Mouse (Mus musculus): ENCODE measurements around the gene BC049715. TPM values are rescaled to one million over a fixed set of nuclear protein-coding genes. Genes with fewer than 3 reads are reported as not detected.
"Not testable (repeated sequence)": the region's sequence is repeated elsewhere in the genome, so short reads cannot be mapped to it uniquely, and the experiment has no call there.

The BC049715 gene
- polyA plus RNA-seq, 1 experiment = 1.3 TPM

GRCm38 (mm10) chr6:136868921-136869320, 41.5 kb downstream of the BC049715 start:
- Histone ChIP-seq H3K4me3 (ENCODE audit: insufficient read depth, low read depth, low read length) (no peak overlapping the region), H3K27me3 (replicated peaks; ENCODE audit: control insufficient read depth, insufficient read depth, low read length) (no peaks in the 10 kb centered on the region), H3K27ac (ENCODE audit: insufficient read depth, low read depth, low read length) (no peak overlapping the region), H3K36me3 (ENCODE audit: control insufficient read depth, insufficient read depth, low read length) (no peaks in the 10 kb centered on the region), H3K4me1 (ENCODE audit: control insufficient read depth, insufficient read depth, low read length) (no peaks in the 10 kb centered on the region)
- TF ChIP-seq POLR2A (IDR thresholded peaks at IDR 0.05; ENCODE audit: low read depth, low read length) = no peak
- TF ChIP-seq CTCF (conservative IDR thresholded peaks at IDR 0.05; ENCODE audit: insufficient read depth, insufficient read length, low read depth, low read length) = no peak
- WGBS = 71% methylated on average over 5 of the region's 5 CpGs
- DNase-seq = no peak

DNA sequence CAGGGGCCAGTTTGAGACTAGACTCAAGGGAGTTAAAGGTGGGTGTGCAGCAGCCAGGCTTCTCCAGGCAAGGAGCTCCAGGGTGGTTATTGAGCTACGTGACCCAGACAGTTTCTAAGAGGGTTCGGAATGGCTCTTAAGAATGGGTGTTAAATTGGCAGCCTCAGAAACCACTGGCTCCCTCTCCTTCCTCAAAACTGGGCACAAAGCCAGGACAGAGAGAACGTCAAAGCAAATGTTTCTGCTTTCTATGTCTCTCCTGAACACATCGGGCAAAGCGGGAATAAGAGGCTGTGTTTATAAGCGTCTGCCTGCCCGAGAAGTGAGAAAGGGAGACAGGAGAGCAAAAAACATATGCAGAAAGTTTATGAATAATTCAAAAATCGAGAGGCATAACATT, 47.2 kb downstream of the BC049715 start:
- DNase-seq = no peak
- Histone ChIP-seq H3K27ac (ENCODE audit: insufficient read depth, low read depth, low read length) (peak overlapping the region; percentile 30; the same call in 1 of the 2 replicates), H3K27me3 (replicated peaks; ENCODE audit: control insufficient read depth, insufficient read depth, low read length) (no peaks in the 10 kb centered on the region), H3K4me1 (ENCODE audit: control insufficient read depth, insufficient read depth, low read length) (no peaks in the 10 kb centered on the region), H3K4me3 (ENCODE audit: insufficient read depth, low read depth, low read length) (peak overlapping the region; percentile 20), H3K36me3 (ENCODE audit: control insufficient read depth, insufficient read depth, low read length) (no peaks in the 10 kb centered on the region)
- 35% methylated on average over 8 of the region's 8 CpGs for WGBS
- TF ChIP-seq POLR2A (IDR thresholded peaks at IDR 0.05; ENCODE audit: low read depth, low read length) (no peak), CTCF (conservative IDR thresholded peaks at IDR 0.05; ENCODE audit: insufficient read depth, insufficient read length, low read depth, low read length) (no peak)

- no peak for DNase-seq
- Histone ChIP-seq H3K36me3 (ENCODE audit: control insufficient read depth, insufficient read depth, low read length) (no peaks in the 10 kb centered on the region), H3K27ac (ENCODE audit: insufficient read depth, low read depth, low read length) (peak within 1 kb of the TSS; percentile 30; the same call in 1 of the 2 replicates), H3K4me1 (ENCODE audit: control insufficient read depth, insufficient read depth, low read length) (no peaks in the 10 kb centered on the region), H3K4me3 (ENCODE audit: insufficient read depth, low read depth, low read length) (peak within 1 kb of the TSS; percentile 31), H3K27me3 (replicated peaks; ENCODE audit: control insufficient read depth, insufficient read depth, low read length) (no peaks in the 10 kb centered on the region)
- TF ChIP-seq POLR2A (IDR thresholded peaks at IDR 0.05; ENCODE audit: low read depth, low read length) (peak; percentile 37), CTCF (conservative IDR thresholded peaks at IDR 0.05; ENCODE audit: insufficient read depth, insufficient read length, low read depth, low read length) (no peak)
- WGBS = 28% methylated on average over 9 of the region's 9 CpGs
These were observed 48.2 kb downstream of the BC049715 start, which contains the start of gene Mgp for GRCm38 (mm10) chr6:136875670-136876069. Mgp (minus strand) TSS chr6:136875823.

DNA sequence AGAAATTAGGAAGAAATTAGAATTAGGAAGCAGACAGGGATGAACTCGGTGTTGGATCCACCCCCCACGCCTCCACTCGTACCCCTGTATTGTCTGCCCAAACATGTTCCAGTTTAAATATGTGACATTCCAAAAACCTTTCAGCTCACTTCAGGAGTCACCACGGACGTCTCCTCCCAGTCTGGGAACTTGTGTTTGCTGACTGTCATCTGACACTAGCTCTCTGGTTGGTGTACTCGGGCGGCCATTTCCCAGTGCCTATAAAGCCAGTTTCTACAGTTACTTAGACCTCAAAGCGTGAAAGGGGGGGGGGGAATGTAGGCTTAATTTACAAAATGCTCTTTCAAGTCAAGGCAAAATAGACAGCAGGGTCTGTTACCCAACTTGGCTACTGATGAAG, 54.3 kb downstream of the BC049715 start:
- H3K27me3 ChIP-seq (replicated peaks; ENCODE audit: control insufficient read depth, insufficient read depth, low read length) = no peaks in the 10 kb centered on the region
- H3K27ac ChIP-seq (ENCODE audit: insufficient read depth, low read depth, low read length) = no peak overlapping the region
- H3K4me1 ChIP-seq (ENCODE audit: control insufficient read depth, insufficient read depth, low read length) = no peaks in the 10 kb centered on the region
- no peaks in the 10 kb centered on the region for H3K36me3 ChIP-seq (ENCODE audit: control insufficient read depth, insufficient read depth, low read length)
- TF ChIP-seq CTCF (conservative IDR thresholded peaks at IDR 0.05; ENCODE audit: insufficient read depth, insufficient read length, low read depth, low read length) (no peak), POLR2A (IDR thresholded peaks at IDR 0.05; ENCODE audit: low read depth, low read length) (no peak)
- H3K4me3 ChIP-seq (ENCODE audit: insufficient read depth, low read depth, low read length) = no peak overlapping the region
- DNase-seq = no peak
- WGBS = 75% methylated on average over 8 of the region's 8 CpGs

DNA sequence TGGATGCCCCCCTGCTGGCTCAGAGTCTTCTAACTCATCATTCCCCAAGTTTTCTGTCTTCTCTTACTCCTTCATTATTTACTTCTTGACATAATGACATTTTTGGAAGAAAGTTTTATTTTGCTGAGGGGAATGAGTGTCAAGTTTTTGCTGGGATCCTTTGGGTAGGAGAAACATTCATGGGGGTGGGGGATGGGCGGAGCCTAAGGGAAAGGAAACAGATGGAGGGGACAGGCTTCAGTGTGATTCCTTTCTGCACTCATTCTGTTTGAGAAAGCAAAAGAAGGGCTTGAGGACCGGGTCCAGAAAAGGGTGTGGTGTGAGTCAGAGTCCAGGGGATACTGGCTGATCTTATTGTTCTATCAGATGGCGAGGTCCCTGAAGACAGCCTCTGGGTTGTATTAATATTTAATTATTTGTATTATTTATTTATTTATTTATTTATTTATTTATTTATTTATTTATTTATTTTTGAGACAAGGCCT, 56.0 kb downstream of the BC049715 start:
- Histone ChIP-seq H3K27me3 (replicated peaks; ENCODE audit: control insufficient read depth, insufficient read depth, low read length) (no peaks in the 10 kb centered on the region), H3K4me1 (ENCODE audit: control insufficient read depth, insufficient read depth, low read length) (no peaks in the 10 kb centered on the region; the same call in 1 of the 2 replicates), H3K36me3 (ENCODE audit: control insufficient read depth, insufficient read depth, low read length) (no peaks in the 10 kb centered on the region), H3K4me3 (ENCODE audit: insufficient read depth, low read depth, low read length) (no peak overlapping the region), H3K27ac (ENCODE audit: insufficient read depth, low read depth, low read length) (no peak overlapping the region)
- 82% methylated on average over 3 of the region's 3 CpGs for WGBS
- DNase-seq = no peak
- no peak for TF ChIP-seq POLR2A (IDR thresholded peaks at IDR 0.05; ENCODE audit: low read depth, low read length)
- no peak for TF ChIP-seq CTCF (conservative IDR thresholded peaks at IDR 0.05; ENCODE audit: insufficient read depth, insufficient read length, low read depth, low read length)

DNA sequence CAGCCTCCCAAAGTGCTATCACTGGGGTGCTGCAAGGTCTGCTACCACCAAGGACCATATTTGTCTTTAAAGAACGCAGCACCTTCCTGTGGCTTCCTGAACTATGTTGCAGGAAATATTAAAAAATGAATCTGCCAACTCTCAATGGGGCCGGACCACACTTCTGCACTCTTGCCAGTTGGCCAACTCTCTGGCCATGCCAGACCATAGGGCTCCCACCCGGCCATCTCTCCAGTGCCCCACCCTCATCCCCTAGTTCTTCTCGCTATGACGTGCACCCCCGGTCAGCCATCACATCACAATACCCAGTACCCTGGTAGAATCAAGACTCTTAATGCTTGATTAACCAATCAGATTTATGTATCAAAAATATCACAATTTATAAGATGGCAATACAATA, 56.5 kb downstream of the BC049715 start:
- no peaks in the 10 kb centered on the region for H3K36me3 ChIP-seq (ENCODE audit: control insufficient read depth, insufficient read depth, low read length)
- no peak overlapping the region for H3K4me3 ChIP-seq (ENCODE audit: insufficient read depth, low read depth, low read length)
- H3K4me1 ChIP-seq (ENCODE audit: control insufficient read depth, insufficient read depth, low read length) = no peaks in the 10 kb centered on the region; the same call in 1 of the 2 replicates
- no peak for DNase-seq
- TF ChIP-seq POLR2A (IDR thresholded peaks at IDR 0.05; ENCODE audit: low read depth, low read length) = no peak
- H3K27me3 ChIP-seq (replicated peaks; ENCODE audit: control insufficient read depth, insufficient read depth, low read length) = no peaks in the 10 kb centered on the region
- H3K27ac ChIP-seq (ENCODE audit: insufficient read depth, low read depth, low read length) = no peak overlapping the region
- WGBS = 83% methylated on average over 6 of the region's 6 CpGs

- H3K27me3 ChIP-seq (replicated peaks; ENCODE audit: control insufficient read depth, insufficient read depth, low read length); H3K4me3 ChIP-seq (ENCODE audit: insufficient read depth, low read depth, low read length); H3K4me1 ChIP-seq (ENCODE audit: control insufficient read depth, insufficient read depth, low read length); H3K27ac ChIP-seq (ENCODE audit: insufficient read depth, low read depth, low read length); H3K36me3 ChIP-seq (ENCODE audit: control insufficient read depth, insufficient read depth, low read length): not testable (repeated sequence)
- WGBS = 26% methylated on average over 1 of the region's 1 CpGs
- peak; percentile 57 for DNase-seq
These were observed 57.3 kb downstream of the BC049715 start for GRCm38 (mm10) chr6:136884766-136885165.

- peak; percentile 80 for DNase-seq
- H3K27ac ChIP-seq (ENCODE audit: insufficient read depth, low read depth, low read length) = peak overlapping the region; percentile 90
- H3K4me3 ChIP-seq (ENCODE audit: insufficient read depth, low read depth, low read length) = no peak overlapping the region
- no peaks in the 10 kb centered on the region for H3K36me3 ChIP-seq (ENCODE audit: control insufficient read depth, insufficient read depth, low read length)
- H3K4me1 ChIP-seq (ENCODE audit: control insufficient read depth, insufficient read depth, low read length) = no peaks in the 10 kb centered on the region; the same call in 1 of the 2 replicates
- WGBS = 46% methylated on average over 9 of the region's 9 CpGs
- no peaks in the 10 kb centered on the region for H3K27me3 ChIP-seq (replicated peaks; ENCODE audit: control insufficient read depth, insufficient read depth, low read length)
- TF ChIP-seq CTCF (conservative IDR thresholded peaks at IDR 0.05; ENCODE audit: insufficient read depth, insufficient read length, low read depth, low read length) = no peak
These were observed 60.4 kb downstream of the BC049715 start for GRCm38 (mm10) chr6:136887854-136888253.
